Mouse (Mus musculus) lung, postnatal 4 days (tissue): ENCODE results near the gene Sf3a2.
"Not testable (repeated sequence)": the region's sequence is repeated elsewhere in the genome, so short reads cannot be mapped to it uniquely, and the experiment has no call there.

Experiments used
- DNase-seq, 2 experiments: peaks; one replicate each; pipeline ENCODE4 v3.0.0; 2021

Sf3a2 gene

DNA sequence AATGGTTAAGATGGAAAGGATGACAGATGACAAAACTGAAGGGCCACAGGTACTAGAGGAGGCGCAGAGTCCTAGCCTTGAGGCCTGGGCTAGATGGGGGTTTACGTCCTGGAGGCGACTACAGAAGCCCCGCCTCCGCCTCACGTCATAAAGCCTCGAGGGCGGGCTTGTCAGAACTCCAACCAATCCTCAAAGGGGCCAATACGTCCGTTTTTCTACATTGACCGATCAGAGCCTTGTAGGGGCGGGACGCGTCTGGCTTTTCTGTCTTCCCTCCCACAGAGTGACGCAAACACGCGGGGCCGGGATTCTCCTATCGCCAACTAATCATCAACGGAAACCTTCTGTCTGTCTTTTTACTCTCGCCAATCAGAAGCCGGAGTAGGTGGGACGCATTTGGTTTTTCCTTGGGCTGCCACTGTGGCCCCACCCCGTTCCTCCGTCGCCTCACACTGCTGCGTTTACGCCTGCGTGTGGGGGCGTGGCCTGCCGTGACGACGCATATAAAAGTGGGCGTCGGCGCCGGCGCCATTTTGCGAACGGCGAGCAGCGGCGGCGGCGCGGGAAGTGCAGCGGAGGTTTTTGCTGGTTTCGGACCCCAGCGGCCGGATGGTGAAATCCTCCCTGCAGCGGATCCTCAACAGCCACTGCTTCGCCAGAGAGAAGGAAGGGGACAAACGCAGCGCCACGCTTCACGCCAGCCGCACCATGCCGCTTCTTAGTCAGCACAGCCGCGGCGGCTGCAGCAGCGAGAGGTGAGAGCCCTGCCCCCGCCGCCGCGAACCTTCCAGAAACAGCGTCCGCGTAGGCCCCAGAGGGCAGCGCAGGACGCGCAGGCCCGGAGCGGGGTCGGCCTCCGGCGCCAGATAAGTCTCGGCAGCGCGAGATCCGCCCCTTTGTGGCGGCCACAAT, 28.4 kb downstream of the Sf3a2 start, which contains the start of gene Oaz1:
Gene Oaz1, plus strand, starts transcription at position 506 of the 912 bp plus-strand sequence.
- peak; percentile 98 to 100 for DNase-seq

DNA sequence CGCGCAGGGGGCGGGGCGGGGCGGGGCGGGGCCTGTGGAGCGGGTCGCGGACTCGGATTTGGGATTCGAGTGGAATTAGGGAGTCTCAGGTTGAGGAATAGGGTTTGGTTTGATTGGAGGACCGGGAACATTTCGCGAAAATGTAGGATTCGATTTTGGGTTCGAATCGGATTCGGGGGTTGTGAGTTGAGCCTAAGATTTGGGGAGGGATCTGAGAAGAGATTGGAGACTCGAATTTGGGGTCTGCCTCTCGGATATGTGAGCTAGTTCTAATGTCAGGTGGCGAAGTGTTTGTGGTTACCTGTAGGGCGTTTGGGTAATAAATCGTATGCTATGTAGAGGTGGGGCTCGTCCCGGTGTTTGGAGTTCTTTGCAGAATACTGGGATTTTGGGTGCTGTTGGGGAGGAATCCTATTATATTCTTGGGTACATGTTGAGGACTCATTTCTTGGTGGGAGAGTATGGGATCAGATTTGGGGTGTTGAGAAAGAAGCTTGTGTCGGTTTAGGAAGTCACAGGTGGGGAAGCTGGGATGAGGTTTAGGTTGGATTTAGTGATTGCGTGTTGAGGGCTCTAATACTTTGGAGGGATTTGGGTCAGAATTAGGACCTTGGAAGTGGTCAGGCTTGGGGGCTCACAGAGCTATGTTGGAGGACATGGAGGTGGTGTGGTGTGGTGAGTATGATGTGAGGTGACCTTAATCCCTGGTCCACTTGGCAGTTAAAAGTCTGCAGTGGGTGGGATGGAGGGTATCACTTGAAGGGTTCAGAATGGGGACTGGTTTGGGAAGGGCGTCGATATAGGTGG, 29.3 kb downstream of the Sf3a2 start:
- no peak for DNase-seq

DNA sequence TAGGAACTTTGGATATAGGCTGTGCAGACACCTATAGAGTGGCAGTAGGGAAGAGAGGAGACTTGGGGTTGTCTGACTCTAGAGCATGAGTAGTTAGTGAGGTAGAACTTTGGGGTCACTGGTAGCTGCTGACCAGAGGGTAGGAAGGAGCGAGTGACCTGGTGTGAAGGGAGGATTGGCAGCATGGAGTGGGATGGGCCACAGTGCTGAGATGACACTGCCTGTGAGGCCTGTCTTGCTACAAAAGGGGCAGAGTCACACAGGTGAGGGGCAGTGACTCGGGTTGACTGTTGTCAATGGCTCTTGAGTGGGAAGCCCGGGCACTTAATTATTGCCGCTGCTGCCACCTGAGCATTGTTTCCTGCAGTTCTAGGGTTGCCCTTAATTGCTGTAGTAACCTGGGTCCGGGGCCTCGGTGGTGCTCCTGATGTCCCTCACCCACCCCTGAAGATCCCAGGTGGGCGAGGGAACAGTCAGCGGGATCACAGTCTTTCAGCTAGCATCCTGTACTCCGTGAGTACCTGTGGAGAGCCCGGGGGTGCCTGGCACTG, 29.9 kb downstream of the Sf3a2 start:
- DNase-seq = no peak

DNA sequence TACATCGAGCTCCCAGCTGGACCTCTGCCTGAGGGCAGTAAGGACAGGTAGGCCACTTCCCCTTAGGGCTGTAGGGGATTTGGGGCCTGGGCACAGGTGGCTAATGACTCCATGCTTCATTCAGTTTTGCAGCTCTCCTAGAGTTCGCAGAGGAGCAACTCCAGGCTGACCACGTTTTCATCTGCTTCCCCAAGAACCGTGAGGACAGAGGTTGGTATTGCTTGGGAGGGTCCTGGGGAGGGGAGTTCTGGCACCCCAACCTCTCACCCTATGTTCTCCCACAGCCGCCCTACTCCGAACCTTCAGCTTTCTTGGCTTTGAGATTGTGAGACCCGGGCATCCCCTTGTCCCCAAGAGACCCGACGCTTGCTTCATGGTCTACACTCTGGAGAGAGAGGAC, 30.6 kb downstream of the Sf3a2 start:
- DNase-seq = not testable (repeated sequence)

DNA sequence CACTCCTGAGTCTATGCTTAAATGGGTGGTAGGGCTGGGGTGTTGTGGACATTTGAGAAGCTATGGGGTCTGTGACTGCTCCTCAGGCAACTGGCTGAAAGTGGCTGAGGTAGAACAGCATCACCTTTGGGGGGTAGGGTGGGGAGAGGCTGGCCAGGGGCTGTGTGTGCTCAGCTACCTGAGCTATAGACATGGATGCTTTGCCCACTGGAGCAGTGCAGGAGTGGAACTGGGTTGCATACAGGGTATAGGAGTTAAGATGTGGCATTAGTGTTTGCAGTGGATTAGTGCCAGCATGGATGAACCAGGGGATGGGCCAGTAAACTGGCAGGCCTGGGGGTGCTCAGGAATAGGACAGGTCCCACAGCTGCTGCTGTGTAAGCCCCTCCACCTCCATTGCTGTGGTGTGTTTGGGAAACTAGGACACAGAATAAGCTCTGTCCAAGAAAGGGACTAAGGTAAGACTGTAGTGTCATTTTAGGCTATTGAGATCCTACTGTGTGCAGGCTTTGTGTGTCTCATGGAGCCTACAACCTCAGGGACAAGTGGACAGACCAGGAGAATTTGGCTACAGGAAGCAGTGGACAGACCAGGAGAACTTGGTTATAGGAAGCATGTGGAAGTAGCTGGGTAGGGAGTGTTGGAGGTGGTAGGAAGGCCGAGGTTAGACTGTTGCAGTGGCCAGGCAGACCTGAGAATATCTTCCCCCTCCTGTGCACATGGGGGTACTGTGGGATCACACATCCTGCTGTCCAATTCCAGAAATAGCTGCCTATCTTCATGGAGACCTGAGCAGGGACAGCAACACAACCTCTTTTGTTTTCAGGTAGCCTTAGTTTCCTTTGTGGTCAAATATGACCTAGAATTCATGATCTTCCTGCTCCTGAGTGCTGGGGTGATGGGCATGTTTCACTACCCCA, 31.6 kb downstream of the Sf3a2 start:
- DNase-seq = no peak

DNA sequence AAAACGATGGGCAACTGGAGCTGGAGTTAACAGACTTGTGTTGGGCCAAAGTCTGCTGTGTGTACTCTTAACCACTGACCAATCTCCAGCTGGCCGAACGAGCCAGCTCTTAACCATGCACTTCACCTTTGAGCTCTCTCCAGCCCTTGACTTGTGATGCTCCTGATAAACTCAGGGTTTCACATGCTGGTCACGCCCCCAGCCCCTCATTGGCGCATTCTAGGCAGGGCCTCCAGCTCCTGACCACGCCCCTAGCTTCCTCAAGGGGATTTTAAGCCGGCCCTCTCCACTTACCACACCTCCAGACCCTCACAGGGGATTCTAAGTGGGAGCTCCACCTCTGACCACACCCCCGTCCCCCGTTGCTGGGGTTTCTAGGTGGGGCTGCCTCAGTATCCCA, 33.1 kb downstream of the Sf3a2 start:
- peak; percentile 78 to 86 for DNase-seq

DNA sequence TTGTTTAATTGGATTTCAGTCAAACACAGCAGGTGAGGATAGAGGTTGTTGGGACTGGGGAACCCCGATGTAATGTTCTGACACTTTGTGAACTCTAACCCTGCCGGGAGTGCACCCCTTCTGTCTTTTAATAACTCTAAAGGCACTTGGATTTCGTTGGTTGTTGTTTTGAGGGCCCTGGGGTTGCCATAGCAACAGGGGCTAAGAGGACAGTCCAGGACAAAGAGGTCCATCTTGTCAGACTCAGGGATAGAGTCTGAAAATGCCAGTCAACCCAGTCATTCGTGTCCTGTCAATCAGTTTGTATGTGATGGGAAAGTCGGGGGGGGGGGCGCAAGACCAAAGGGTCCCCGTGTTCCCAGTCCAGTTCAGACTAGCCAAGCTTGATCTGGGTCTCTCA, 34.8 kb downstream of the Sf3a2 start:
- no peak for DNase-seq

DNA sequence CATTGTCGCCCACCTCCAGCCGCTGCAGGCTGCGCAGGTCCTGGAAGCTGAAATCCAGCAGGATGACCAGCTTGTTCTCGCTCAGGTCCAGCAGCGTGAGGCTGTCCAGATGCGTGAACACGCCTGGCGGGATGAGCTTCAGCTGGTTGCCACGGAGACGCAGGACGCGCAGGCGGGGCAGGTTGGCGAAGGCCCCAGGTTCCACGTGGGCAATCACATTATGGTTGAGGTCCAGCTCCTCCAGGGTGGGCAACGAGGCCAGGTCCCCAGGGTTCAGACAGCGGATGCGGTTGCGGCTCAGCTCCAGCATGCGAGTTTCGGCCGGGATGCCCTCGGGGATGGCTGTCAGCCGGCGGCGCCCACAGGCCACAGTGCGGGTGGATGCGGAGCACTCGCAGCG, 37.6 kb downstream of the Sf3a2 start:
- no peak for DNase-seq

DNA sequence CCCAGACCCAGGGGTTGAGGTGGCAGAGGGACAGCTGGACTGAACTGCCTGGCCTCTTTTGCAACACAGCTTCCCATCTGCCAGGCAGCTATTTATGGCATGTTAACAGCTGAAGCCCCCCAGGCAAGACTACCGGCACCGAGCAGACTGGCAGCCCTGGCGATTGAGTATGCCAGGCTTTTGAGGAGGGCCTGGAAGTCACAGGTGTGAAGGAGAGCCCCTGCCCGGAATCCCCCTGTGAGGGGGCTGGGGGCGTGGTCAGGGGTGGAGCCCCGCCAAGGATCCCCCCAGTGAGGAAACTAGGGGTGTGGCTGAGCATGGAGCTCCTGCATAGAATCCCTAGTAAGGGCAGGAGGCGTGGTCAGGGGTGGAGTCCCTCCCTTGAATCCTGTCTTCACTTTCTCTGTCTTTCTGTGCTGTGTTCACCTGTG, 39.0 kb downstream of the Sf3a2 start:
- DNase-seq = no peak

DNA sequence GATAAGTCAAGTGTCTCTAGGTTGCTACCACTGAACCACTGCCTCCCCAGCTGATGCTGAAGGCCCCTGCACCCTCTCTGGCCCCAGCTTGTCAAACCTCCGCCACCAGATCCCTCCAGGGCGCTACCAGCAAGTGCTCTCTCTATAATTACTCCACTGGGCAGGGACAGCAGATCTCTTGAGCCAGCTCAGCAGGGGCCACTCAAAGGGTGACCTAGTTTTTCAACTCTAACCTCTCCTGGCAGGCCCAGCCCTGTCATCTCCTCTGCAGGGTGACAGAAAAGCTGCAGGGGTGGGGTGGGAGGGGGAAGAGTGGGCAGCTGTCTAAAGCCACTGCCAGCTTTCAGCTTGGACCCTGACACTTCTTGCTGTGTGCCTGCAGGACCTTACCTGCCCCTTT, 39.8 kb downstream of the Sf3a2 start:
- no peak for DNase-seq

DNA sequence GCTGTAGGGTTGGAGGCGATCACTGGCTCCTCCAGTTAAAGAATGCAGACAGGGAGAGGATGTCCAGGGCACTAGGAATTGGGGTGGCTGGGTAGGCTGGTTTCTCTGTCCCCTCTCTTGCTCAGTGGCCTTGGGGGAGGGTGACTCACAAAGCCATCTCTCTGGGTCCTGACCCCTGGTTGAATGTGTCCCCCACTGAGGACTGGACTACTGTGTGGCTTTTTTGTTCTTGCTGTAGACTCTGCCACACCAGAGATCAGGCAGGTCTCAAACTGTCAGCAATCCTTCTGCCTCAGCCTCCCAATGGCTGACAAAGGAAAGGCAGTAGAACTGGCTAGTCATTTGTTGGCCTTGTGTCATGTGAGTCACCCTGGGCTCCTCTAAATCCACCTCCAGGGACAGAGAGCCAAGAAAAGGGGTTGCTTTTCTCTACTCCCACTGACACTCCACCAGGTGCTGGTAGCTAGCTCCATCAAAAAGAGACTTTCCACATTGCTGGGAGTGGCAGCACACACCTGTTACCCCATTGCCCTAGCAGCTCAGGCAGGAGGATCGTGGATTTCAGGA, 40.4 kb downstream of the Sf3a2 start:
- DNase-seq = no peak

DNA sequence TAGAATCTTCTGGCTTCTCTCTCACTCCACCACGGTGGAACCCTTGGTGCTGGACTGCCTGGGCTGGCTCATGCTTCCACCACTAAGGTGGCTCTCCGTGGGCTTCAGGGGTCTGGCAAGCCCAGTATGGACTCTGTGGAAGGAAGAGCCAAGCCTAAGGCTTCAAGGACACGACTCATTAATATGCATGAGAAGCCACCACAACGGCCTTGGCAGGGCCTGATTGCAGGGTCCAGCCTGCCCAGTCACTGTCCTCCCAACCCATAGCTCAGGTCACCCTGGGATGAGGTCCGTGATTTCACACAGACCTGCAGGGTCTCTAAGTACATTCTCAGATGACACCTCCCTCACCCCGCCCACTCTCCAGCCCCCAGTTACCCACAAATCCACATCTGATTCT, 41.9 kb downstream of the Sf3a2 start:
- DNase-seq = no peak

DNA sequence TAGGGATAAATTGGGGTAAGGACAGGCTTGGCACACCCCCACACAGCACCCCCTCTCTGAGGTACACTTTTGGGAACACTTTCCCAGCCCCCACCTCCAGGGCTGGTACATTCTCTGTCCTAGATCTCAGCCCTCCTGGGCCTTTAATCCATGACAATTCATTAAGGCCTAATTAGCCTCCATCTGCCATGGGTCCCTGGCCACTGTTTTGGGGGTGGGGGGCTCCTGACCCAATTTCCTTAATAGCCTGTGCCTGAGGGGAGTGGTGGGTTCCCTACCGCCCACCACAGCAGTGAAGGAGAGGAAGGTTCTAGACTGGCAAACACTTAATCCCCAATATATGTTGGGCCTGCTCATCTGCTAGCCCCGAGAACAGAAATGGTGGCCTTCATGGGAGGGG, 43.7 kb downstream of the Sf3a2 start:
- DNase-seq = no peak

DNA sequence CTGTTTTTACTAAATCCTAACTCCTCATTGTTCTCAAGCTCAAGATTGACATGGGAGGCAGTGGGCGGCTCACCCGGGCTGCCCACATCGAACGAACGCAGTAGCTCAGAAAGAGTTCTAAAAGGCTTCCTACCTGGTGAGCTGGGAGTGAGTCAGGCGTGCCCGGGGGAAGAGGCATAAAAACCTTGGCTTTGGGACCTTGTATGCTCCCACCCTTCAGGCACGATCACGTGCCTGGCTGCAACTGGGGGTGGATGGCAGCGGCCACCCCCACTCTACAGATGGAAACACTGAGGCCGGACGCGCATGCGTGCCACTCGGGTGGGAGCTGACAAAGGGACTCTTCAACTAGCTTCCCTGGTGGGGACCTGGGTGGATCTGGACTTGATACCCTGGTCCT, 44.3 kb downstream of the Sf3a2 start:
- DNase-seq = no peak

DNA sequence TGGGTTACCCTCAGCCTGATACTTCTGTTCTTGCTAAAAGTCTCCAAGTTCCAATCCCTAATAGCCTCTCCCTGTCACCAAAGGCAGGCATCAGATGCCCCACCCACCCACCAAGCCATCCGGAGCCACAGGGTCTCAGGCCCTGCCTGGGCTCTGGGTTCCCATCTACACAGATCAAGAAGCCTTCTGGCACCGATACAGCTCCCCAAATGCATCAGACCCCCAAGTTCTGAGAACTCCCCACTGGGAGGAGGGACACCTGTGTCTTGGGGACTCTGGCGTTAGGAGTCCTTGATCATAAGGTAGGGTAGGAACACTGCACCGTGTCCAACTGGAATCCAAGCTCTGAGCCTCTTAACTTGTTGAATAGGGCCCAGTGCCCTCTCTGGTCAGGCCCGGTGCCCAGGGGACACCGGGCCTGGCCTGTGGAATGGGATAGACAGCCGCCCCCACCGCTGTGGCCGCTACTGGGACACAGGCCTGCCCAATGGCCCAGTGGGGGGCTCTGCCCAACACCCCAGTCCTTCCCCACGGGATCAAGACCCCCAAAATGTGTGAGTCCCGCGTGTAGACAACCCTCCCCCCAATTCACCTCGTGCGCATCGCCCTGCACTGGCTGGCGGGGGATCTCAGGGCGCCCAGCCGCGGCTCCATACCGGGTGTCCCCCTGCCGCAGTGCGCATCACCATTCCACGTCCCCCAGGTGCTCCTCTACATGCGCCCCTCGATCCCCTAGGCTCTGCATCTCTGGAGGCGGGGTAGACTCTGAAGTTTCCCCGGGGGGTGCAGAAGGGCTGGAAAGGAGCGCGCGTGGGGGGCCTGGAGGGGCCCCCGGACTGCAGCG, 45.3 kb downstream of the Sf3a2 start:
- no peak for DNase-seq

DNA sequence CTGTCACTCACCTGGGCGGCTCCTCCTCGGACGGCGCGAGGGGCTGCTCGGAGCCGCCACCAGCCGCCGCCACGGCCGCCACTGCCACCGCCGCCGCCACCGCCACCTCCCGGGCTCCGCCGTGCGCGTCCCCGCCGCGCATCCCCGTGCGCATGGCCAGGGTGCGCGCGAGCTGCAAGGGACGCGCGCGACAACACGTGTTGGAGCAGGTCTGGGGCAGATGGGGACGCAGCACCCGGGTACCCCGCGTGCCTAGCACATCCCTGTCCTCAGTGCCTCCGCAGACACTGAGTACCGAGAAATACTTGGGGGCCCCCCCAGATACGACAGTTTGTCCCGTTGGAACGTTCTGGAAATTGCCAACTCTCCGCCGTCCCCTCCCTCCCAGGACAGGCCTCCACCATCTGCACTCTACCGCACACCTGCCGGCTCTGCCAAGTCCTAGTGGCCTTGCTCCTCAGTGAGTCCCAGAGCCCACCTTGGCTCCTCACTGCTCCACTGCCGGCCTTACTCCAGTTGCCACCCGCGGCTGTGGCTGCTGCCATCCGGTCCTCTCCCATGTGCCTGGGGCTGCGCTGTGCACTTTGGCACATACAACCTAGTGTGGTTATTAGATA, 46.0 kb downstream of the Sf3a2 start, which contains the start of gene Lingo3:
Gene Lingo3, minus strand, starts transcription at position 109 of the 617 bp plus-strand sequence.
- no peak for DNase-seq

DNA sequence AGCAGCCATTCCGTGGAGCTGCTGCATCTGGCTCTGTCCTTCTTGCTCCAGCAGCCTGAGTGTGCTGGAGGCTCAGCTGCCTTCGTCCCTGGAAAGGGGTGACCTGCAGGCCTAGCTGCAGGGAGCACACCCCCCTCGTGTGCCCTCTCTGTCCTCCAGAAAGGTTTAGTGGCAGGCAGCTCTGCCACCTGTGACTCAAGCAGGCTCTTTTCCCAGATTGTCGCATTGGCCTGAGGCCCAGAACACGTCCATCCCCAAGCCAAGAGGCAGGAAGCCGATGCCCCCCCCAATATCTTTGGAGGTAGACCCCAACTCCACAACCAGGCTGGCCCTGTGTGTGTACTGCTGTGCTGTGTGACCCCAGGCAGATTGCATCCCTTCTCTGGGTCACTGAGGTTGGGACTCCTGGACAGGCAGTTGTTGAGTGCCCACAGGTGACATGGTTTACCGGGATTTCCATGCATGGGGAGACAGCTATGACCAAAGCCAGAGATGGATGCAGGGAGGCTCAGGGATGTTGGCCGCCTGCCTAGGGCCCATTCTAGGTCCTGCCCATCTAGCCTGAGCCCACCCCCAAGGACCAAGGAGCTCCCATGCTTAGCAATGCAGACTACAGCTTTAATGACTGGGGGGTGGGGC, 47.2 kb downstream of the Sf3a2 start:
- no peak for DNase-seq

DNA sequence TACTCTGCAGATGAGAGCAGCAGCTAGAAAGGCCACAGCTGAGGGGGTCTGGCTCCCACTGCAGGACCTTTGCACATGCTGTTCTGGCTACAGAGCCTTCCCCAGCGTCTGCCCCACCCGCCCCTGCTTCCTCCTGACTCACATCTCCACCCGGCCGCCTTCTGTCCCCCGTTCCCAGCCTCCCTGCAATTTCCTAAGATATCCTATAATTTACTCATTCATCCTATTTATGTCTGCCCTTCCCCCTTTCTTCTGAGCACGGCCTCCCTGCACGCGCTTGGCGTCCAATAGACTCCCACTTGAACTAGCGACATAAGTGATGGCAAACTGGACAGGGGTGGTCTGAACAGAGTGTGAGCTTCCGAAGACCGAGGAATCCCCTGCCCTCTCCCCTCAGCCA, 47.7 kb downstream of the Sf3a2 start:
- DNase-seq = no peak

DNA sequence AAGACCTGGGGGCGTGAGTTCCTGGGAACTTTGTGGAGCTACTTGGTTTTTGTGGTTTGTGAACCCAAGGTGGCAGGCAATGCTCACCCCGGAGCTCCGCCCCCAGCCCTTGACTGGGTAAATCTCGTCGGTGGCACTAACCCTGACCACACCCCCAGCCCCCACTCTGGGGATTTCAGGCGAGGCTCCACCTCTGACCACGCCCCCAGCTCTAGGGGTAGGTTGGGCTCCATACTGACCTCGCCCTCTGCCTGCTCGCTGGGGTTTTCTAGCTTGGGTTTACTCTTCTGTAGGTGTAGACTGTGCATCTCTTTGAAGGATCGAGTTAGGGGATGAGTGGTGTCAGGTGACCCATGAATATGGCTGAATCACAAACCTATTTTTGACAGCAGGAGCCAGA, 50.6 kb downstream of the Sf3a2 start:
- DNase-seq = peak; percentile 77 to 78
